8 mouse cellular contexts compared by ENCODE assay signal in the genomic region with DNA sequence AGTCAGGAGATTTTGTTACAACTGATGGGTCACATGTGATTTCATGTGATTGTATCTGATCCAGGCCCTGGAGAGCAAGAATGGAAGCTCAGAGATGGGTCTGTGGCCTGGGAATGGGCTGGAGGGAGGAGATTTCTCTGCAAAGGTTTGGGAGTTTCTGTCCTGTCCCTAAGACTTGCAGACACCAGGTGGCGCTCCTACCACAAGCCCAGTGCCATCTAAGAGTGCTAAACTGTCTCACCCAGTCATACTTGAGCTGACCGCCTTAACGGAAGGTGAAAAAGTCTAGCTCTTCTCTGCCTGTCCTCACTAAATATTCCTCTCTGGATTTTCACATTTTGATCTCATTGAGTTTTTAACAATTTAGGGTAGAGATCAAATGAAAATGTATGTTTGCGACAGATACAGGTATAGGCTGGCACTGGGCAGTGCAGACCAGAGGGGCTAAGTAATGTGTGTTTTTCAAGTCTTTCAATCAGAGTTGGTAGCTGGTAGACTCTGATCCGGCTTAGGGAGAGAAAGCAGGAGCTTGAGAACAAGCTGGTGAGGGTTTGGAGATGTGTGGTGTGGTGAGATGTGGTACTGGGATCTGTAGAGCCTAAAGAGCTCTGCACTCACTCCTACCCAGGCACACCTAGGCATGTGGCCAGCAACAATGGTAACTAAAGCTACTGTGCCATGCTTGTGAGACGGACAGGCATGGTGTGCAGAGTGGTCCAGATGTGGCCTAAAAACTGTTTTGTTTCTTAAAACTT. TPM values are rescaled to one million over a fixed set of nuclear protein-coding genes. Genes with fewer than 3 reads are reported as not detected.
DNase-seq lines count a peak whose midpoint lies in the region; ATAC-seq lines count a peak whose summit lies in the region.

No protein-coding gene starts in this region.

- ATAC-seq in megakaryocyte, adult 5-6 weeks (ENCODE audit: poor library complexity, severe bottlenecking), result peak; percentile 81
- ATAC-seq in inflammation-experienced regulatory T-cells, adult 6 months, result no peak

- intact Hi-C loops in heart, postnatal 10 days (cut with DNase I), result loop anchor here (1.0 to 5.0 kb wide), 4 partner anchors 36 to 73 kb away; no protein-coding TSS in a partner anchor

- peak; percentile 72 to 84 for DNase-seq in CD8-positive naive resting alpha-beta T cell, adult 2 months (ENCODE audit: low read depth in 2 of 2, low spot score in 2 of 2)
- DNase-seq in R1 (ENCODE audit: low read depth, low spot score), result peak; percentile 87
- DNase-seq in cerebellum, postnatal 4 days (ENCODE audit: low spot score in 2 of 2), result peak; percentile 89 to 92
- DNase-seq in heart, postnatal 10 days, result peak; percentile 90 to 93
- DNase-seq in layer of hippocampus, adult 9-10 months (ENCODE audit: low spot score), result peak; percentile 81
- DNase-seq in spleen, adult 18-20 months, result peak; percentile 72 to 90

RNA-seq across cellular contexts. Expression of a gene that starts 4.1 kb away (rescaled TPM):
- 10 to 100 TPM; 45.2 to 48.3 TPM for total RNA-seq in heart, postnatal 10 days (2021)
- 1.1 and 1.4 TPM in 2 replicates for total RNA-seq in megakaryocyte, adult 5-6 weeks (2015)
- total RNA-seq in megakaryocyte, adult 5-6 weeks (2017), result 3.9 and 5.0 TPM in 2 replicates
- polyA plus RNA-seq in inflammation-experienced regulatory T-cells, adult 6 months (2017; shearing (Covaris generic)), result 1 to 10 TPM in 1 of 3 experiments, not detected in 2; 1.8 TPM

RNA-seq across cellular contexts. Expression of a gene that starts 25.1 kb away (rescaled TPM):
- 10 to 100 TPM; 69.4 to 81.8 TPM for total RNA-seq in heart, postnatal 10 days (2021)
- total RNA-seq in megakaryocyte, adult 5-6 weeks (2015), result 82.3 and 95.7 TPM in 2 replicates
- 22.8 and 27.7 TPM in 2 replicates for total RNA-seq in megakaryocyte, adult 5-6 weeks (2017)
- 100 to 1,000 TPM; 113 to 167 (median 131) TPM for polyA plus RNA-seq in inflammation-experienced regulatory T-cells, adult 6 months (2017; shearing (Covaris generic))

Comparison
In these comparisons a context has a peak if more than half of its experiments do, and no peak if none do; other contexts are left out.
1. RNA of a gene that starts 4.1 kb away (total RNA-seq): 45.2 to 48.3 TPM in heart, postnatal 10 days; 1.1 to 5.0 TPM in megakaryocyte, adult 5-6 weeks; every median in the first group is over 4 times any median in the second.
2. Peak in every context shown above with its lines, with median percentiles within 50 percentile points of each other: DNase-seq.